Mouse (Mus musculus) v-Abl transformed pro-B cells (cell line): ENCODE measurements at regions not wholly inside any gene's neighbourhood (a gene's known extent, or its start where the extent isn't known, plus 50 kb on each side); places are given as distances from the start of the nearest gene placed in this dataset.
"Not testable (repeated sequence)": the region's sequence is repeated elsewhere in the genome, so short reads cannot be mapped to it uniquely, and the experiment has no call there.

Experiments
- in situ Hi-C, 2 experiments: fragments of 400-800 bp; cut with MboI; formaldehyde crosslinking; loops; one replicate each; pipeline ENCODE4 v1.15.1; 2025; ENCODE audit not compliant: unreplicated experiment in 2 of 2

DNA sequence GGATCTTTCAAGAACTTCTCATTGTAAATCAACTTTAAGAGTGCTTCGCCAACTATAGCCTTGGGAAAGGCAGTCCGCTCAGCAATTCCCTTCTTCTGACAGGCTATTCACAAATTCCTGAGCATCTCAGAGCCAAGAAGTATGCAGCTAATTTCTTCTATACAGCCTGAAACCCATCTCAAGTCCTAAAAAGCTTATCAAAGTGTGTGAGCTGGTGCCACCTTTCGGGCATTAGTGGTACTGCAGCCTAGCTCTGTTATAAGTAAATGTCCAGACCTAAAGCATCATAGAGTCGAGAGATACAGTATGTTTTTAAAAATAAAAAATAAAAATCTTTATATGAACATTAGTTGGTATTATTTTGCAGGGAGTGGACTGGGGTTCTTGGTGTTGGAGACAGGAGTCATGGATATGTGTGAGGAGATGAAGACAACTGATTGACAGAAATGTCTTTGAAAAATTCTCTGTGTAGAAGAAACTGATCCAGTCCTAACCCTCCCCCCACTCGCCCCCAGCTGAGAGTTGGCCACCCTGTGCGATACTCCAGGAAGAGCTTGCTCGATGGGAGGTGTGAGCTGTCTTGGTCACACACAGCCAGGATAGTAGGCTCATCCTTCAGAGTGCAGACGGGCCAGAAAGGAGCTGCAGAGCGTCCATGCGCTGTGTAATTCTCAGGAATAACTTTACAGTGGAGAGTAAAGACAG lies 56.4 kb downstream of the Bod1 start:
- in situ Hi-C loops, result loop anchor here (10.0 to 25.0 kb wide), 3 partner anchors 940 to 1380 kb away; no protein-coding TSS in a partner anchor

- in situ Hi-C loops, result loop anchor here (10.0 to 25.0 kb wide), 3 partner anchors 940 to 1380 kb away; no protein-coding TSS in a partner anchor
These were observed 57.3 kb downstream of the Bod1 start for GRCm38 (mm10) chr11:31614394-31614713.

DNA sequence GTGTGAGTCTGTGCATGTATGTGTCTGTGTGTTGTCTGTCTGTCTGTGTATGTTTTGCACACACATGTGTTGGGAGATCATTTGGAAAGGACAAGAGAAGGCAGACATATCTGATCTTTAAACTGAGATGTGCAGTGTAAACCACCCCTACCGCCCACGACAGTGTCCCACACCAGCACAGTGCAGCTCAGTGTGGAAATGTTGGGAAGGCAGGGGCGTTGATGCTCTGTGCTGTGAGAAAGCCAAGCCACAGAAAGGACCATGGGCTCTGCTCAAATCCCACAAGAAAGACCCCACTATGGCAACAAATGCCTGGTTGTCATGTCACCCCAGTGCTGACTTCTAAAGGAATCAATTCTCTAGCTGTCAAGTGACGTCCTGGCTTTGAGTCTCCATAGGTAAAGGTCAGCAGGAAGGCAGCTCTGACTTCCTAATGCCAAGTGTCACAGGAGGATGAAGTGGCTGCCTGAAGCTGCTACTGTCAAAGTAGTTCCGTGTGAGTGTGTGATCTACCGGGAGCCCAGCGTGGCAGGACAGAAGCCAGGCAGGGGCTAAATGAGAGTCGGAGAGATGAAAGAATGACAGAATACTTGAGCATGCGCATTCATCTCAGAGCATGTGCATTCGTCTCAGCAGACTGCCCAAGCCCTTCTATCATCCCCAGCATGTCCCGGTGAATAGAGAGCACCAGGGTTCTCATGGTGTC lies 57.8 kb downstream of the Bod1 start:
- in situ Hi-C loops, result loop anchor here (10.0 to 25.0 kb wide), 3 partner anchors 939 to 1379 kb away; no protein-coding TSS in a partner anchor

DNA sequence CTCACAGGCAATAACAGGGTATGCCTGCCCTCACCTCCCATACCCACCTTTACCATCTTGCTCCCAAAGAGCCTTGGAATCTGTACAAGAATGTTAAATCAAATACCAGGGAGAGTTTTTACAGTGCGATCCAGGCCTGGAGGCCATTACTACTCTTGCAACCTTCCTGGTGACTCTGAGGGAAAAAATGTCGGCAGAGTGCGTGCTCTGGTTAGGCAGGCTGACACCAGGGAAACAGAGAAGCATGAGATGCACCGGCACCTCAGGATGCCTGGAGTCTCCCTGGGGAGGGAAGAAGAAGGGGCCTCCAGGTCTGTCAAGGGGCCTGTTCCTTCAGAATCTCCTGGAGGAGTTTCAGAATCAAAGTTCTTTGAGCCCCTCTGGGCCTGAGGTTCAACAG lies 63.2 kb downstream of the Bod1 start:
- in situ Hi-C loops, result loop anchor here in 1 of 2 experiments (25.0 kb wide), 1 partner anchor 946 kb away; no protein-coding TSS in a partner anchor

DNA sequence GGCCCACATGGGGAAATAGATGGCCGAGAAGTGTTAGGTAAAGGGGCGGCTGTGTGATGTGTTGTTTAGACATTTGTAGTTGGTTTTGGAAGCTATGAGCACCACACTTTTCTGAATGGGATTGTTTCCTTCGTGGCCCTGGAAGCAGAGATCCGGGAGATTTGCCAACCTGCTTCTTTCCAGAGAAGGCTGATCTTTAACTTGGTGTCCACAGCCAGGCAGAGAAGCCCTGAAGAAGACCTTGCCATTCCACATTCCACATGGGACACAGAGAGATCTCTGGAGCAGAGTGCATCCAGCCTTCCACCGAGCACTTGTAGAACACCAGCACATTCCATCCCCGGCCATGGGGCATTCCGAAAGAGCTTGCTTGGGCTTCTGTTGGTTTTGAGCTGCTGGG lies 70.2 kb downstream of the Bod1 start:
- in situ Hi-C loops, result loop anchor here in 1 of 2 experiments (25.0 kb wide), 1 partner anchor 939 kb away; no protein-coding TSS in a partner anchor

DNA sequence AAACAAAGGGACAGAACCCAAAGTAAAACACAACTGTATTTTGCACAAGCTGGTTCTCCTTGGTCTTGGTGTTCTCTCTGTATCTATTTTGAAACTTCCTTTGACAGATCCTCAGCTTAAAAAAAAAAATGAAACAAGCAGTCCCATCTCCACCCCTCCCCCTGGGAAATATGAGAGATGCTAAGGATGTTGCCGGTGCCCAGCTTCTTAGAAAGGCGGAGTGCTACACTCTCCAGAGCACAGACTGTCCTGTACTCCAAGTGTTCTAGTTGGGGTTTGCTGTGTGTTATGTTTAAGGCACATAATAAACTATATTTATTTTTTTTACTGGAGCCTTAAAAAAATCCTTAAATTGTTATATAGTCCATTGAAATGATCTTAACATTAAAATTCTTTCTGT lies 78.1 kb downstream of the Bod1 start:
- in situ Hi-C loops, result no loop called here

- in situ Hi-C loops, result no loop called here
These were observed 79.6 kb downstream of the Bod1 start for GRCm38 (mm10) chr11:31592061-31592460.

- in situ Hi-C loops, result no loop called here
These were observed 80.6 kb downstream of the Bod1 start for GRCm38 (mm10) chr11:31591037-31591554.

- in situ Hi-C loops, result no loop called here
These were observed 96.7 kb downstream of the Bod1 start for GRCm38 (mm10) chr11:31574941-31575340.

DNA sequence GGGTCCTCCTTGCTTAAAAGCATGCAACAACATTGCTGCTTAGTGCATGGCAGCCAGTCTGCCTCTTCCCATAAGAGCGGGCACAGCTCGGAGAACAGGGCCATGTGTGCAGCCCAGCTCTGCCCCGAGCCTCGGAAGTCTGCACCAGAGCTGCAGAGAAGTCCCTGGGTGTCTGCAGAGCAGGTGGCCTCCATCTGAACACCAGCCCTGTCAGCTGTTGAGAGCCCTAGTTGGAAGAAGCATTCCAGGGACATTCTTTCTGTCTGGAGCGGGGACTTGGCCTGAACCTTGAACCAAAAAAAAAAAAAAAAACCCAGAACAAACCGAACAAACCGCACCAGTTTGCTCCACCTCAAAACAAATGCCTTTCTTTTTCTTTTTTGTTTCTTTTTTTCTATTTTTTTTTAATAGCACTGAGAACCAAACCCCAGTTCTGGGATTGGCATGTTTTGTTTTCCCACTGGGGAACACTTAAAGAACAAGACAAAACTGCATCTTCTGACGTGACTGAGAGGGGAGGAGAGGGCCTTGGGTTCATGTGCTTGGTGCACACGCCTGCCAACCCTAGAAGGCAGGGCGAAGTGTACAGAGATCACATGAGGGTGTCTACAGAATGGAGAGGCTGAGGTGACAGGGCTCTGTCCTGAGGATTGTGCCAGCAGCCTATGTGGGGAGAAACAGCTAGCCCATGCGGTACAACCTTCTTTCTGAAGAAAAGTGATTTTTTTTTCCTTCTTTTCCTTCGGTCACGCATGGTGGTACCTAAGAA lies 106.8 kb downstream of the Bod1 start:
- in situ Hi-C loops, result no loop called here

- in situ Hi-C loops, result no loop called here
These were observed 107.6 kb downstream of the Bod1 start for GRCm38 (mm10) chr11:31563826-31564741.

- in situ Hi-C loops, result no loop called here
These were observed 108.7 kb downstream of the Bod1 start for GRCm38 (mm10) chr11:31562954-31563353.

DNA sequence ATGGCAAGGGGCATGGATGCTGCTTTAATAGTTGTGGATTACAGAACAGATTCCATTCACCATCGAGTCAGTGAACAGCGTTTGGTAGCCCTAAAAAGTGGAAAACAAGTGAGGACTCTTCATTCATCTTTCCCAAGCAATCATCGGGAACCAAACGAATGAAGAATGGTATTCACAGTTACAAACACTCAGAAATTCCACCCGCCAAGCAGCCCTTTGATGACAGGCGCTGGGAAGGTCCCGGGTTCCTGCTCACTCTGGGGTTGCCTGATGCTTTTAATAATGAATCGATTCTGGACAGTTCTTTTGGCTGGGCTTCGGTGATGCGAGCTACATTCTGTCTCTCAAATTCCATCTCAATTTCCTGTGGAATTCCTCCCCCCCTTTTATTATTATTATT lies 110.9 kb downstream of the Bod1 start:
- in situ Hi-C loops, result no loop called here

DNA sequence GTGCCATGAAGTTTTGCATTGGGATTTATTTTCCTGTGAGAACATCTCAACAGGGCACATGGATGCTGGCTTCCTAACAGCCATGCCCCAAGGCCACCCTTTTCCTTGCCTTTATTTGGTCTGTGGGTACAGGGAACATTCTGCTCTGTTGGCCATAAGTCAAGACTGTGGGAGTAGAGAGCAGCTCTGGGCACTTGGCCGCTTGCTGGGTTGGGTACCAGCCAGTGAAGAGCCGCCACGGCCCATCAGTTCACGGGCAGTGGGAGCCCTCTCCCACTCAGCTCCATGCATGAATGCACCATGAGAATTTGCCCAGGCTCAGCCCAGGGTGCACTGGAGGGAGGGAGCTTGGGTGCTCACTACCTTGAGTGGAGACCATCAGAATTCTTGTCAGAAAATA lies 116.6 kb downstream of the Bod1 start:
- in situ Hi-C loops, result no loop called here

DNA sequence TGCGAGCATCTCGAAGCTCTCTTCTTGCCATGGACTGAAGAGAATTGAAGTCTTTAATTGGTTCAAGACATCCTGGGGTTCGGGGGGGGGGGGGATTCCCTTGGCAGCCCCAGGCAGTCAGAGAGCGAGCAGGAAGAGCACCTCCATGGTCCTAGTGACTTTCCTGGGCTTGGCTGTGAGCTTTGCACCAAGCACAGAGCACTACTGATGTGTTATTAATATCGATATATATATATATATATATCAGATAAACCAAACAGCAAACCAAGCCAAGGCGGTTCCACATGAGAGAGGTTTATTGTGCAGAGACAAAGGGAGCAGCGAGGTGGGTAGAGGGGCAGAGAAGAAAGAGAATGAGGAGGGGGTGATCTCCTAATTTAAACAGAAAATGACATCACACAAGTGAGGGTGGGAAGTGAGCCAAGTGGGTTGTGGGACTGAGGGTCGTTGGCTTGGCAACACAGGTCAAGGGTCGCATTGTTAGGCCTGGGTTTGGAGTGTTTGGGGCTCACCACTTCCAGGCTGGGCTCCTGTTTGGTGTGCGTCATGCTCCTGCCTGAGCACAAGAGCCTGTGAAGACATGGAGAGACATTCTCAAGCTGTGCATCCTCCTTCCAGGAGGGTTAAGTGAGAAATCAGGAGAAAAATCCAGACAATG lies 119.9 kb downstream of the Bod1 start:
- in situ Hi-C loops, result no loop called here

DNA sequence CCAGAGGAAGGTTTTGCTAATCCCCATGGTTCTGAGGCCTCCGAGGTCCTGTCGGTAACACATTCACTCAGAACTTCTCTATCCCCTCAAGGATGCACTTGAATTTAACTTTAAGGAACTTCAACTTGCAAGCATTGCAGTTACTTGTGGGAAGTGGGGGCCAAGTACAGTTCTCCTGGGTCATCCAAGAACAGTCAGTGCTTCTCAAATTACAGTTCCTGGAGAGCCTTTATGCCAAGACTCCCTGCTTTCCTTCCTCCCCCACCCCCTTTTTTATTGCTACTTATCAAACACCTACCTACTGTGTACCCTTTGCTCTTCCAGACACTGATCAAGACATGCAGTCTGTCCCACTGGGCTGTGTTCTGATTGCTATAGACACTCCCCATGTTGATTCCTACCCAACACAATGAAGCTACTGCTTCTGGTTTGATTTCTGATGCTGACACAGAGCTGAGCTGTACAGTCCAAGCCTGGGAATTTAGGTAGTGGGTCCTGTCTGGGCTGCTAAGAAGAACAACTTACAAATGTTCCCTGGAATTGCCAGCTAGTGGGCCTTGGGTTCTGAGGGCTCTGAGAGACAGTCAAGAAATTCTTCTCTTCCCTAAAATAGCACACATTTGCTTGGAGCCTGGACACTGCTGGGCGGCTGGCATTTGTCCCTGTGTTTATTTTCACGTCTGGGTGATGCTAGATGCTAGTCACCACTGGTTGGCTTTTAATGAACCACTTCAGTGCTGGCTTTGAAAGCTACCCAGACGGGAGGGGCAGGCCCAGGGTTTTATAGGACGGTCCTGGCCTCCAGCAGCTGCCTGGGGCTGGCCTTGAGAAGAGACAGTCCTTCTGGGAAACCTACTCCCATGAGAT lies 120.7 kb downstream of the Bod1 start:
- in situ Hi-C loops, result no loop called here

DNA sequence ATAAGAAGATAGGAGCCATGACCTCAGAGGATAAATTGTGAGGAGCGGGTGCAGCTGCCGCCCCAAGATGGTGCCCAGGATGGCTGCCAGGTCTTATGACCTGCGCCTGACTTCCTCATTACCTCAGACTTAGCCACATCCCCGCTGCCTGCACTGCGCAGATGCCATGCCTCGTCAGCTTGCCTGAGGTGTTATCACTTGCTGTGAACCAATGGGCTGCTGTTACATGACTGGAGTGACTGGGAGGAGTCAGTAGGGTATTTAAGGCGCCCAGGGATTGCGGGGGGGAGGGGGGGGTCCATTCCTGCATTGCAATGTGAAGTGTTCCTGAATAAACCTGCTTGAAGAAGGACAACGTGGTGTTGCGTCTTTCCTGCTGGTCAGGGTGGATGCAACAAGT lies 126.2 kb downstream of the Bod1 start:
- in situ Hi-C loops, result not testable (repeated sequence)

DNA sequence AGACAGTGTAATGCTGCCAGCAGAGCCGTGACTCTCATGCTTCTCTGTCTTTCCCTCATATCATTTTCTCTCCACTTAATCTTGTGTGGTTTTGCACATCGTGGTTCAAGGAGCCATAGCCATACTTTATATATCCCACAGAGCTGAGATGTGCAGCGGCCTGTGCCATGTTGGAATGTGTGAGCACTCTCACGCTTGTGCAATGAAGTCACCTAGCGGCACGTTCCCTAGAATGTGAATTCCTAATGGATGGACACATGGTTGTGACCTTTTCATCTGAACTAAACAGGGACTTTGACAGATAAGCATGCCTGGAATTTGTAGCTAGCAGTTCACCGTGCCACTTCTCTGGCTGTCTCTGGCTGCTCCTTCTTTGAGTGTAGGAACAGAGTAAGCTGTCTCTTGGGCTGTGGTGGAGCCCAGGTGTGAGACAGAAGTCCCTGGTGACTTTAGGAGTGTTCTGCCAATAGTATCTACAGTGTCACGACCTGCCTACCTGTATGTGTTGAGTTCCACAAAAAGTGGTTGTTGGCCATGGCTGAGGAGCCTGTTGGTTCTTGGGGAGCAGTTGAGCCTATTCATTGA lies 129.0 kb downstream of the Bod1 start:
- in situ Hi-C loops, result no loop called here
